15 mouse cellular contexts compared by ENCODE assay signal in genomic region chr1:71982423-71983262, GRCm38 (mm10).
"Had no signal": no experiment of that assay in that cellular context is flagged by ENCODE, and none has a peak within 500 bp of the region (broad histone marks: within the 10 kb centered on the region; RNA-seq: fewer than 3 reads in every experiment).

No protein-coding gene starts in this region.

- H3K27me3 ChIP-seq: liver, embryonic 12.5 days; neural tube, embryonic 15.5 days had no signal

- H3K4me1 ChIP-seq: liver, embryonic 12.5 days; midbrain, embryonic 10.5 days; neural tube, embryonic 15.5 days had no signal

- H3K27ac ChIP-seq: hindbrain, postnatal 0 days; kidney, postnatal 0 days; limb, embryonic 10.5 days; liver, embryonic 12.5 days; midbrain, embryonic 10.5 days; neural tube, embryonic 15.5 days had no signal

- H3K9ac ChIP-seq: liver, embryonic 12.5 days; neural tube, embryonic 15.5 days had no signal

- DNase-seq: kidney, adult 11 months; kidney, adult 9 months; kidney, postnatal 4 days; lung, postnatal 4 days; midbrain, embryonic 14.5 days; right cerebral cortex, adult 18-20 months; right cerebral cortex, postnatal 25 days; thymus, postnatal 4 days had no signal

- H3K9me3 ChIP-seq: limb, embryonic 10.5 days; liver, embryonic 12.5 days; midbrain, embryonic 10.5 days; neural tube, embryonic 15.5 days had no signal

- H3K36me3 ChIP-seq: limb, embryonic 10.5 days; liver, embryonic 12.5 days; midbrain, embryonic 10.5 days; neural tube, embryonic 15.5 days had no signal

- ATAC-seq: hindbrain, postnatal 0 days; liver, embryonic 12.5 days had no signal

- H3K4me2 ChIP-seq: liver, embryonic 12.5 days; neural tube, embryonic 15.5 days had no signal

- H3K4me3 ChIP-seq: limb, embryonic 10.5 days; liver, embryonic 12.5 days; midbrain, embryonic 10.5 days; myocyte; neural tube, embryonic 15.5 days had no signal
